Mouse (Mus musculus) embryonic facial prominence, embryonic 10.5 days (tissue): Measurements from ENCODE around the gene Ccdc96. TPM values are rescaled to one million over a fixed set of nuclear protein-coding genes. Genes with fewer than 3 reads are reported as not detected.

Source experiments
- DNase-seq: peaks from one replicate; pipeline ENCODE4 v3.0.0-alpha.2; 2017; ENCODE audit warnings: low spot score
- H3K27ac ChIP-seq: fragments of 300-500 bp; sonication (generic); replicated peaks from 2 replicates; pipeline ENCODE4 v1.5.1; 2016; ENCODE audit warnings: mild to moderate bottlenecking
- H3K27me3 ChIP-seq: fragments of 300-500 bp; sonication (generic); replicated peaks from 2 replicates; pipeline ENCODE4 v1.6.1; 2016; ENCODE audit warnings: low read depth, mild to moderate bottlenecking; ENCODE audit not compliant: poor library complexity, severe bottlenecking
- H3K36me3 ChIP-seq: fragments of 300-500 bp; sonication (generic); replicated peaks from 2 replicates; pipeline ENCODE4 v1.6.1; 2016; ENCODE audit warnings: mild to moderate bottlenecking, moderate library complexity
- H3K4me1 ChIP-seq: fragments of 300-500 bp; sonication (generic); 2 replicates; pipeline ENCODE4 v1.6.1; 2016
- H3K4me3 ChIP-seq: fragments of 300-500 bp; sonication (generic); 2 replicates; pipeline ENCODE4 v1.5.1; 2016; ENCODE audit warnings: mild to moderate bottlenecking, moderate library complexity
- H3K9me3 ChIP-seq: fragments of 300-500 bp; sonication (generic); 2 replicates; pipeline ENCODE4 v1.6.1; 2016; ENCODE audit warnings: mild to moderate bottlenecking
- WGBS: fragments of 180-500 bp; shearing (Covaris S2); methylation state at CpG from one replicate; pipeline ENCODE4 v1.1.7; 2016; 5-methylcytosine and 5-hydroxymethylcytosine counted together
- polyA plus RNA-seq: library from polyadenylated mRNA; unstranded; fragments of >200 nt; fragmentation: Nextera tagmentation; extraction: Ambion mirVana; gene quantifications from 2 replicates; pipeline ENCODE4 v1.2.1, GENCODE M21; 2016

Ccdc96 gene
- polyA plus RNA-seq = 1.9 and 2.0 TPM in 2 replicates

DNA sequence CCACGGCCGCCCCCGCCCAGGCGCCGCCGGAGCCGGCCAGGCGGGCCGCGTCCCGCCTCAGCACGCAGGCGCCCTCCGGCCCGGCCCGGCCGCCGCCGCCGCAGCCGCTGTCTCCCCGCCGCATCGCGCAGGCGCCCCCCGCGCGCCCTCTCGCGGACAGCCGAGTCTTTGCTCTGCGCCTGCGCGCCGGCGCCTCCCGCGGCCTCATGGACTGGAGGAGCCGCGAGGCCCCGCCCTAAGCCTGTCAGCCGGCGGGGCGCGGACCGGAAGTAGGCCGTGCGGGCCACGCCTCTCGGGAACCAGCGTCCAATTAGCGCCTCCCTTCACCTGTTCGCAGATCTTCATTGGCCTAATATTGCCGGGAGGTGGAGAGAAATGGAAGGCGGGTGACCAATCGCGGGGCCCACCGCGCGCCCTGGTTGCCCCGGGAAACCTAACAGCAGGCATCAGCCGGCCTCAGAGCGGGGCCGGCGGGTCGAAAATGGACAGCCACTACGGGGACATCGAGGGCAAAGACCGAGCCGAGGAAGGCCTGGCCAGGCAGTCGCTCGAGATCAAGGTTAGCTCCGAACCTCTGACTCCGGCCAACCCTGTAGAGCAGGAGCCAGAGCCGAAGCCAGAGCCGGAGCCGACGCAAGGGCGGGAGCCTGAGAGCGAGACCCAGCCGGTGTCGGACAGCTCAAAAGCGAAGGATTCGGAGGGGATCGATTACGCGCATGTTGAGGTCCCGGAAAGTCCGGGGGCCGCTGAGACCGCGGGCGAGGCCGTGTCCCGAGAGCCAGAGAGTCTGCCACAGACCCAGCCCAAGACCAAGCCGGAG lies at the start of gene Ccdc96, which contains the start of gene Tada2b:
Gene Ccdc96, plus strand, starts transcription at position 418 of the 820 bp plus-strand sequence.
Gene Tada2b, minus strand, starts transcription at position 115 of the 820 bp plus-strand sequence.
- WGBS = 7% methylated on average over 97 of the region's 97 CpGs
- Histone ChIP-seq H3K9me3 (0 out of 2 replicates have a peak, but pooled peaks cover 2% of the 10 kb centered on the region), H3K27me3 (peaks cover 26% of the 10 kb centered on the region), H3K4me1 (peaks cover 38% of the 10 kb centered on the region), H3K27ac (peak within 1 kb of the TSS; percentile 89), H3K4me3 (peak within 1 kb of the TSS; percentile 96), H3K36me3 (peaks cover 16% of the 10 kb centered on the region)
- DNase-seq = peak; percentile 99

- H3K27me3 ChIP-seq = no peaks in the 10 kb centered on the region
- no peaks in the 10 kb centered on the region for H3K9me3 ChIP-seq
- H3K4me3 ChIP-seq = no peak overlapping the region
- 88% methylated on average over 4 of the region's 4 CpGs for WGBS
- H3K36me3 ChIP-seq = no peaks in the 10 kb centered on the region
- no peak overlapping the region for H3K27ac ChIP-seq
- peaks cover 9% of the 10 kb centered on the region for H3K4me1 ChIP-seq
- no peak for DNase-seq
Measured at GRCm38 (mm10) chr5:36436858-36437257, 47.5 kb upstream of the Ccdc96 start.

DNA sequence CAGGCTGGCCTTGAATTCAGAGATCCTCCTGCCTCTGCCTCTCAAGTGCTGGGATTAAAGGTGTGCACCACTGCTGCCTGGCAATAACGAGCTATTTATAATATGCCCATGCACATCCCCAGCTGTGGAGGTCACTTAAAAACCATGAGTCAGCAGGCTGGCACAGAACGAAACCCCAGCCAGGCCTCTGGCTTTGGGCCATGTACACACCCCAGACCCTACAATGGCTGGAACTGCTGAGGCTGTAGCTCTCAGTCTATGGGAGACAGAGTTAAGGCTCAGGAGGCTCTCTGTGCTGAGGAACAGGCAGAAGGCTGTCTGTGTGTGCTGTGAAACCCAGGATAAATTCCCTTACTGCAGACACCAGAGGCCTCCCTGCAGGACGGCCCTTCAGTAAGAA lies 43.6 kb upstream of the Ccdc96 start:
- Histone ChIP-seq H3K27ac (no peak overlapping the region), H3K4me3 (no peak overlapping the region), H3K36me3 (no peaks in the 10 kb centered on the region), H3K4me1 (peaks cover 13% of the 10 kb centered on the region), H3K27me3 (peaks cover 18% of the 10 kb centered on the region), H3K9me3 (no peaks in the 10 kb centered on the region)
- 78% methylated on average over 3 of the region's 3 CpGs for WGBS
- DNase-seq = no peak

- H3K27ac ChIP-seq = no peak overlapping the region
- H3K9me3 ChIP-seq = no peaks in the 10 kb centered on the region
- no peak for DNase-seq
- no peaks in the 10 kb centered on the region for H3K36me3 ChIP-seq
- WGBS = 46% methylated on average over 4 of the region's 4 CpGs
- H3K4me1 ChIP-seq = peaks cover 26% of the 10 kb centered on the region
- no peak overlapping the region for H3K4me3 ChIP-seq
- H3K27me3 ChIP-seq = peaks cover 22% of the 10 kb centered on the region
Measured at GRCm38 (mm10) chr5:36444611-36445010, 39.8 kb upstream of the Ccdc96 start.

DNA sequence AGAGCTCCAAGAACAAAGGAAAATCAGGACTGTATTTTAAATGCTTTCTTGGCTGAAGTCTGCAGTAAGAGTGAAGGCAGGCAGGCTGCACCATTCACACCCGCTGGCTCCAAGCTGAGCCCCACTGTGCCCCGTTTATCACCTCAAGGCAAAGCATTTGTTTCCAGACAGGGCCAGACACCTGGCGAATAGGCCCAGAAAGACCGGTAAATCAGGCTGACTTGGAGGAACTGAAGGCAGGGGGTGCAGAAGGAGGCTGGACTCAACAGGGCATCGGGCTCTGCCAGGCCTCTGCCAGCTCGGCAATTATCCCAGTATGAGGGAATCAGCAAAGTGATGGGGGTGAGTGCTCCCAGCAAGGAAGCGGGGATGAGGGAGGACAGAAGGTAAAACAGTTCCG lies 39.4 kb upstream of the Ccdc96 start:
- no peak for DNase-seq
- 28% methylated on average over 8 of the region's 8 CpGs for whole genome bisulfite sequencing
- no peak overlapping the region; the same call in 1 of the 2 replicates for H3K27ac ChIP-seq
- H3K4me1 ChIP-seq = peaks cover 30% of the 10 kb centered on the region
- H3K36me3 ChIP-seq = no peaks in the 10 kb centered on the region
- H3K27me3 ChIP-seq = peaks cover 22% of the 10 kb centered on the region
- no peak overlapping the region for H3K4me3 ChIP-seq
- no peaks in the 10 kb centered on the region for H3K9me3 ChIP-seq

DNA sequence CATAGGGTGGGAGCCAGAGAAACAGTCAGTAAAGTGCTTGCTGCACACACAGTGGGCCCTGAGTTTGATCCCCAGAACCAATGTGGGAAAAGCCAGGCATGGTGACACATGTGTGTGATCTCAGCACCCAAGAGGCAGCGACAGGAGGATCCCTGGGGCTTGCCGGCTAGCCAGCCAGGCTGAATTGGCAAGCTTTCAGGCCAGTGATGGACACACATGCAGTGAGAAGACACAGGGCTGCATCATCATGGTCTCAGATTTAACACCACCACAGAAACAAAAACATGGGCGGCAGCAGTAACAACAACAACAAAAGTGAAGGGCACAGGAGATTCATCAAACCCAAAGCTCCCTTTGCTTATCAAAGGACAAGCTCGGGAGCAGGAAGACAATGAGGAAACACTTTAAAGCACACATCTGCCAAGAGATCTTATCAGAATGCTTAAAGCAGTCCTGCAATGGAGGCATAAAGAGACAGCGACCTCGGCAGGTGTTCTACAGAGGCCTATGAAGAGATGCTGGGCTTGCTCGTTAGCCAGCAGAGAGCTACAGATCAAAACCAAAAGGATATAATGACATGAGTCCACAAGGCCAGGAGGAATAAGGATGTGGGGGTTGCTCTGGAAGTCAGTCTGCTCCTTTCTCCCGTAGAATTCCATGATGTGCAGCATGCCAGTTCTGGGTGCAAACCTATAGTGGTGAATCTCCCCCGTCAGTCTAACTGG lies 38.1 kb upstream of the Ccdc96 start:
- Histone ChIP-seq H3K36me3 (no peaks in the 10 kb centered on the region), H3K9me3 (no peaks in the 10 kb centered on the region), H3K4me3 (no peak overlapping the region), H3K4me1 (peaks cover 43% of the 10 kb centered on the region), H3K27me3 (peaks cover 22% of the 10 kb centered on the region), H3K27ac (no peak overlapping the region)
- DNase-seq = no peak
- WGBS = 50% methylated on average over 9 of the region's 9 CpGs

GRCm38 (mm10) chr5:36447872-36448271 lies 36.5 kb upstream of the Ccdc96 start:
- Histone ChIP-seq H3K27ac (no peak overlapping the region), H3K36me3 (no peaks in the 10 kb centered on the region), H3K4me3 (no peak overlapping the region), H3K4me1 (peaks cover 50% of the 10 kb centered on the region), H3K27me3 (peaks cover 22% of the 10 kb centered on the region), H3K9me3 (no peaks in the 10 kb centered on the region)
- DNase-seq = no peak
- WGBS = 95% methylated on average over 12 of the region's 12 CpGs

GRCm38 (mm10) chr5:36449710-36450358 lies 34.6 kb upstream of the Ccdc96 start:
- no peaks in the 10 kb centered on the region for H3K36me3 ChIP-seq
- H3K4me1 ChIP-seq = peaks cover 44% of the 10 kb centered on the region
- WGBS = 79% methylated on average over 6 of the region's 6 CpGs
- H3K27ac ChIP-seq = no peak overlapping the region
- peaks cover 13% of the 10 kb centered on the region for H3K27me3 ChIP-seq
- H3K4me3 ChIP-seq = no peak overlapping the region
- H3K9me3 ChIP-seq = no peaks in the 10 kb centered on the region
- no peak for DNase-seq

DNA sequence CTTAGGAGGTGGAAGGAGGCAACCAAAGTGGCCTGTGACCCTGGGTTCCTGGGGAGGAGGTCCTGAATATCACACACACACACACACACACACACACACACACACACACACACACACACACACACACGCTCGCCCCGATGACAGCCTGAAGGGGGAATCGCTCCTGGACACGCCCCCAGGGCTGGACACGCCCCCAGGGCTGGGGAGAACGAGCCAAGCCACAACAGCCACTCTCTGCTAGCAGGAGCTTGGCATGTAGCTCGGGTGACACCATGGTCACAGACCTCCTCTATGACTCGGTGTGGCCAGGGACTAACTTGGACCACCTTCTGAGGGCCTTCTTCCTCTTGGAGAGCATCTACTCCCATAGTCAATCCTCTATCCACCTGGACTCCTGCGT lies 33.3 kb upstream of the Ccdc96 start:
- Histone ChIP-seq H3K27ac (no peak overlapping the region), H3K27me3 (0 out of 2 replicates have a peak, but pooled peaks cover 5% of the 10 kb centered on the region), H3K36me3 (no peaks in the 10 kb centered on the region), H3K9me3 (no peaks in the 10 kb centered on the region), H3K4me1 (peaks cover 33% of the 10 kb centered on the region), H3K4me3 (no peak overlapping the region)
- WGBS = 30% methylated on average over 10 of the region's 10 CpGs
- peak; percentile 33 for DNase-seq

DNA sequence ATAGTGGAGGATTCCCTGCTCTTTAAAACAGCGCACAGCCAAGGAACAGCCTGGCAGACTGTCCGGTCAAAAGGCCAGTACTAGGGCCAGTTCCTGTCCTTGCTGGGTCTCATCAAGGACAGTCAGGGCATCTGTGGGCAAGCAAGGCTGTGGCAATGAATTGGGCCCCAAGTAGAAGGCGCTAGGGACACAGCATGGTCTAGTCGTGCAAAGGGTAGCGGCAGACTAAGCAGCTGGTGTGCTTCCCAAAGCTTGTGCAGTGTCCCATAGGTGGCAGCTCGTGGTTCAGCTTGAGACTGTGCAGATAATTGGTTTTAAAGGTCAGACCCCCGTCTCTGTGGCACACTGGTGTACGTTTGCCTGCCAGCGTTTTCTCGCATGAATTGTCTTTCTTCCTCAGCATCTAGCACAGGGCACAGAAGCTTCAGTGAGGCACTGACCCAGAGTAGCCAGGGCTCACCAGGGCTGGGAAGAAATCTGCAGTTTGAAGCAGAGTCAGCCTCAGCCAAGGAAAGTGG lies 32.5 kb upstream of the Ccdc96 start:
- H3K27ac ChIP-seq = no peak overlapping the region
- 0 out of 2 replicates have a peak, but pooled peaks cover 6% of the 10 kb centered on the region for H3K27me3 ChIP-seq
- 71% methylated on average over 10 of the region's 10 CpGs for WGBS
- H3K36me3 ChIP-seq = no peaks in the 10 kb centered on the region
- no peak for DNase-seq
- H3K4me3 ChIP-seq = no peak overlapping the region
- H3K4me1 ChIP-seq = peaks cover 33% of the 10 kb centered on the region
- no peaks in the 10 kb centered on the region for H3K9me3 ChIP-seq

GRCm38 (mm10) chr5:36452821-36453220 lies 31.6 kb upstream of the Ccdc96 start:
- 90% methylated on average over 6 of the region's 6 CpGs for WGBS
- 0 out of 2 replicates have a peak, but pooled peaks cover 10% of the 10 kb centered on the region for H3K27me3 ChIP-seq
- no peak overlapping the region for H3K4me3 ChIP-seq
- H3K36me3 ChIP-seq = no peaks in the 10 kb centered on the region
- DNase-seq = no peak
- H3K4me1 ChIP-seq = peaks cover 33% of the 10 kb centered on the region
- no peaks in the 10 kb centered on the region for H3K9me3 ChIP-seq
- H3K27ac ChIP-seq = no peak overlapping the region

- Histone ChIP-seq H3K27ac (no peak overlapping the region), H3K4me3 (no peak overlapping the region), H3K27me3 (peaks cover 32% of the 10 kb centered on the region), H3K36me3 (no peaks in the 10 kb centered on the region), H3K9me3 (no peaks in the 10 kb centered on the region), H3K4me1 (peaks cover 4% of the 10 kb centered on the region; the same call in 1 of the 2 replicates)
- DNase-seq = no peak
- WGBS = 84% methylated on average over 4 of the region's 4 CpGs
Measured at GRCm38 (mm10) chr5:36457706-36458105, 26.7 kb upstream of the Ccdc96 start.
